Mouse (Mus musculus) heart, adult 18-20 months (tissue): ENCODE data around the gene Gm47985. TPM values are rescaled to one million over a fixed set of nuclear protein-coding genes. Genes with fewer than 3 reads are reported as not detected.

Source experiments
- DNase-seq, 2 experiments: peaks; one replicate each; pipeline ENCODE4 v3.0.0; 2021 to 2022; ENCODE audit warnings: mixed read lengths in 1 of 2
- total RNA-seq, 2 experiments: library from RNA; stranded (reverse); gene quantifications; 2 replicates each; pipeline ENCODE4 v1.2.3; 2021

Gene Gm47985
- total RNA-seq, 2 experiments from 2014 or later, result 1.0 to 1.1 TPM

- no peak for DNase-seq
These were observed 37.8 kb downstream of the Gm47985 start for GRCm38 (mm10) chr1:151220098-151220497.

- DNase-seq, result no peak
These were observed 40.4 kb downstream of the Gm47985 start for GRCm38 (mm10) chr1:151222561-151223267.

- DNase-seq, result no peak
These were observed 41.0 kb downstream of the Gm47985 start for GRCm38 (mm10) chr1:151223377-151223776.

- no peak for DNase-seq
These were observed 42.2 kb downstream of the Gm47985 start for GRCm38 (mm10) chr1:151224536-151224935.

- no peak for DNase-seq
These were observed 45.2 kb downstream of the Gm47985 start for GRCm38 (mm10) chr1:151227506-151227905.

- no peak for DNase-seq
These were observed 46.1 kb downstream of the Gm47985 start for GRCm38 (mm10) chr1:151228320-151228989.

GRCm38 (mm10) chr1:151232346-151232745 is 50.0 kb downstream of the Gm47985 start:
- DNase-seq, result no peak

GRCm38 (mm10) chr1:151233756-151234155 is 51.4 kb downstream of the Gm47985 start:
- DNase-seq, result no peak

Other genes starting within 250 kb of the Gm47985 start
- 10 to 100 TPM; 14.7 to 15.8 TPM for gene Hmcn1, start 189.1 kb upstream of the Gm47985 start, total RNA-seq
- not detected for gene Gm8947, start 9.8 kb downstream of the Gm47985 start, total RNA-seq
- not detected for gene Gm47995, start 15.9 kb downstream of the Gm47985 start, total RNA-seq
- not detected for gene 3110040M04Rik, start 21.6 kb downstream of the Gm47985 start, total RNA-seq
- gene Gm47996, start 27.6 kb downstream of the Gm47985 start, total RNA-seq, result not detected
- gene Ivns1abp, start 161.9 kb downstream of the Gm47985 start, total RNA-seq, result 100 to 1,000 TPM; 867 to 929 TPM
- 1 to 10 TPM; 7.8 to 8.7 TPM for gene Swt1, start 245.9 kb downstream of the Gm47985 start, total RNA-seq
- gene Trmt1l, start 246.0 kb downstream of the Gm47985 start, total RNA-seq, result 10 to 100 TPM; 22.8 to 23.1 TPM